Mouse (Mus musculus) erythroblast, embryonic 14.5 days (primary cell): ENCODE results near the gene Plcl2.

ENCODE experiments used
- GATA1 ChIP-seq: IDR thresholded peaks from 2 replicates; pipeline ENCODE4 v1.6.1; 2012; ENCODE audit warnings: low read length, inconsistent platforms, mixed read lengths
- TAL1 ChIP-seq: IDR thresholded peaks from 3 replicates; pipeline ENCODE4 v1.6.1; 2012; ENCODE audit warnings: low read length, inconsistent platforms, mixed read lengths

GRCm38 (mm10) chr17:50648757-50649419 is 139.7 kb downstream of the Plcl2 start:
- no peak for TF ChIP-seq TAL1
- TF ChIP-seq GATA1, result no peak
